Mouse (Mus musculus) ovary, adult 18-20 months (tissue): ENCODE results near the gene Slc25a26.

Experiments used
- DNase-seq: peaks from one replicate; pipeline ENCODE4 v3.0.0; 2022; ENCODE audit warnings: low spot score, mixed read lengths

Gene Slc25a26

DNA sequence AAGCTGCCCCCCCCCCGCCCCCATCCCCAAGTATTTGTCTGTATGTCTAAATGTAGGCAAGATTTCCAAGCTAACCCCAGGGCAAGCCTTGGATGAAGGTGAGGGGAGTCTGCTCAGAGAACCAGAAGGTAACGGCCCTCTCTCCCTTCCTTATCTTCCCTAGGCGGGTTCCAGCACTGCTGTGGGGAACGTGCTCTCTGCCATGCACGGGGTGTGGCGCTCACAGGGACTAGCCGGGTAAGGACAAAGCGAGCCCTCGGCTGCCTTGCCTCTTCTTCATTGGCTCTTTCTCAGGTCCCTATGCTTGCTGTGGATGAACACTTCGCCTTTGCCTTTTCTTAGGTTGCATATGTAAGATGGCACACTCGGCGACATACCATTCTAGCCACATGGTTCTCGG lies 98.9 kb downstream of the Slc25a26 start:
- DNase-seq, result no peak

DNA sequence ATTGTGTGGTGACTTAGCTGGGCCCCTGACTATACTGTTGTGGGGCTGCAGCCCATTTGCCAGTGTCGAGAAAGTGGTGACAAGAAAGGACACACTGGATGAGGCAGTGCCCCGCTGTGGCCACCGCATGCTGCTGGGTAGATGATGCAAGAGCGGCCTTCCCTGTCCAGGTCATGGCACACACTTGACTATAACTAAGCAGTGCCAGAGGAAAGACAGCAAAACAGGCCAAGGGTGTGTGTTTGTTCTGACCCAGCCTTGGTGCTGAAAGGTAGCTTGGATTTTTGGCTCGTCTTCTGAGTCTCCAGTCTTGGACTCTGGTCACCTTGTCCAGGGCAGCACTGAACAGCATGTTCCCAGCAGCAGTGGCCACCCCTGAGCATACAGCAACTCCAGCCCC lies 101.0 kb downstream of the Slc25a26 start:
- DNase-seq, result no peak

DNA sequence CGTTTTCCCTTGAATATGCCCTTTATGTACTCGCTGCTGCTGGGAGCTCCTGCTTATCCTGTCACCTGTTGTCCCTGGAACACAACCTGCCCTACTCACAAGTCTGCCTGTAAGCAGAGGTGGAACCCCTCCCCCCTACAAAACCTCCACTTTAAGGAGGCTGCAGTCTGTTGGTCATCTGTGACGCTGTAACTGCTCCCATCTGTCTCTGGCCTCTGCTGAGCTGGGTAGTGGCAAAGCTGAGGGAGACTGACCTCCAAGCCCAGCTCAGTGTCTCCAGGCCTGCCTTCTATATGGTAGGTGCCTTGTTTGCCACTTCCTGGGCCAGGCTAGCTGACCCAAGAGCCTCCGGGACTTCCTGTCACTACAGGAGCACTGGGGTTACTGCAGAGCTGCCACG lies 101.7 kb downstream of the Slc25a26 start:
- no peak for DNase-seq

DNA sequence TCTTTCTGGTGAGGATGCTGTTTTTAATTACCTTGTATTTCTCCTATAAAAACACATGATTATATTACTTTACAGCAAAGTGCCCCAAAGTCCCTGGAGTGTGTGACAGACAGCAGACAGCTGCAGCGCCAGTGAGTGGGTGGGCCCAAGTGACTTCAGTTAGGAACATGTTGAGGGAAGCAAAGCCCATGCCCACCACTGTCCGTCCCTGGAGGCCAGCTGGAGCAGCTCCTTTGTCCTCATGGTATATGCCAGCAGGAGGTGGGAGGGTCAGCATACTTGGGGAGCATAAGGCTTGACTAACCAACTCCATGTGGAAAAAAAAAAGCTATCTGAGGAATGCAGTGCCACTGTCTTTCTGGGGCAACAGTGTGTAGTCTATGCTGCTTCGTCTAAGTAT lies 103.9 kb downstream of the Slc25a26 start:
- DNase-seq, result no peak

DNA sequence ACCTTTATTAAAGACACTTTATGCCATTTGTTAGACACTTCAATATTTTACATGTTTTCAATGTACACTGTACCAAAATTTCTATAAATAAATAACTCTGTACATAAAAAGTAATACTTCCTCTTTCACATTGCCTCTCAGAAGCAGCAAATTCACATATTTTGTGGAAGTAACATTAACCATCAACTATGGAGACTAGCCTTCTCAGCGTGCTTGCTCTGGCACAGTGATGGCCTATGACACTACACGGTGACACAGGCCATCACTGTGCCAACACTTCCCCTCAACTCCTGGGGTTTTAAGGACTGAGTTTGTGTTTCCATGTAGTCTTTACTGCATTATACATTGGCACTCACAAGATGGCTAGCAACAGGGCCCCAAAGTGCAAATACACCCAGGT lies 104.4 kb downstream of the Slc25a26 start:
- DNase-seq, result no peak

DNA sequence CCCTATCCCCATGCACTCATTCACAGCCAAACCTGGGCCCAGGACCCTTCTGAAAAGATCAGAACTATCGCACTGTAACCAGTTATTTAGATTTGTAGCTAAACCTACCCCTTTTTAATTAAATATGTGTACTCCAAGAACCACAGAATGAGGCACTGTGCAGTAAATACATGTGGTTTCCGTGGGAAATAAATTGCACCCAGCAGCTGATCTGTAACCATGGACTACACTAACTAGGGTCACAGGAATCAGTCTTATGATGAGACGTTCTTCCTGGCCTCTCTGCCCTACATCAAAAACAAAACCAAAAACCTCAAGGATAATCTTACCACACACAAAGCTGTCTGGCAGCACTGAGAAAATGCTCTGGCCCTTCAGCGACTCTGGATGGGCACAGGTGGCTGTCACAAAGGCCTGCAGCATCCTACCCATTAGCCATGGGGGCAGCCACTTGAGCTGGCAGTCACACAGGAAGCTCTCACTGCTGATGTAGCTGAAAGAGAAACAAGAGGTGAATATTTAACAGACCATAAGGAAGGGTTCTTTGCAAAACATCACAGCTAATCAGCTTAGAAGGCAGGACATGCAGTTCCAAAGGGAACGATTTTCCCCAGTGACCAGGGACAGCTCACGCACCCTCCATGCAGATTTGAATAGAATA lies 113.2 kb downstream of the Slc25a26 start:
- DNase-seq, result no peak

DNA sequence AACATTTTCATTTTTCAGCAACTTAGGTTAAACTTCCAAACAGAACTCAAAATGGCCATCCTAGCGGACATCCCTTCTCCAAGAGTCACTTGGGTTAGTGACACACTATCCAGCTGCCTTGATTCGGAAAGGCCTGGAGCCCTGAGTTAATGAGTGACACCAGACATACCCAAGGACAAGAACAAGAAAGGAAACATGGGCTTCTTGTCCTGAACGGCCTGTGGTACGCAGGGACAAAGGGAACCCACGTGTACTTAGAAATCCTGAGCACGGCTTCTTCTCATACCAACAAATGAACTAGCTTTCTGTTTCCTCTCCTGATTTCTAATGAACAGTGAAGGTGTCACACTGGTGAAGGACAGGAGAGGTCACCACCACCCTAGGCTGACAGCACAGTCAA lies 114.2 kb downstream of the Slc25a26 start:
- DNase-seq, result no peak

DNA sequence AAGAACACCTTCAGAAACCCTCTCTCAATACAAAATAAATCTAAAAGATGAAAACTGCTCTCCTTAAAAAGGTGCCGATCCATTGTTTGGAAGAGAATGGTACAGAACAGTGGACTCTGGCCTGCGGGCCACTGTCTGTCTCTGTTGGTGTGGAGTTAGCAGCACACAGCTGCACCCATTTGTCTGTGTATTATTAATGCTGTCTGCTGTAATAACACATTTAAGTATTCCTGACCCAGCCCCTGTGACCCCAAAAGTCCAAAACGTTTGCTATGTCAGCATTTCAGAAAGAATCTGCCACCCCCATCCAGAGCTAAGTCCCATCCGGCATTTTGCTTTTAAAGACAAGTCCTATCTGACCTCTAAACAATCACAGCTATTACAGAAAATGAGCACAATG lies 115.8 kb downstream of the Slc25a26 start:
- DNase-seq, result no peak

DNA sequence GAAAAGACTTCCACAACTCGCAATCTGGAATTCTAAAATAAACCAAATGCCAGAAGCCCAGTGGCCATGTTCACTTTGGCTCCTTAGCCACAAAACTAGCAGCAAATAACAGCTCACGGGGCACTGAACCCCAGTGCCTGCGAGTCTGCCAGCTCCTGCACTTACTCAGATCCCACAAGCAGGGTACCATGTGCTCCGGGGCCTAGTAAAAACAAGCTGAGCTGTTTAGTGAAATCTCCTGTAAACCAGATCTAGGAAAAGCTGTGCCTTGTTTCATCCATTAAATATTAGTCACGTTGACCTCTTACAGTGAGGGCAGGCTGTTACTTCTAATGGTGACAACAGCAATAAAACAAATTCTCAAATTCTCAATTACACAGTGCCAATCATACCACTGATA lies 118.5 kb downstream of the Slc25a26 start:
- no peak for DNase-seq

DNA sequence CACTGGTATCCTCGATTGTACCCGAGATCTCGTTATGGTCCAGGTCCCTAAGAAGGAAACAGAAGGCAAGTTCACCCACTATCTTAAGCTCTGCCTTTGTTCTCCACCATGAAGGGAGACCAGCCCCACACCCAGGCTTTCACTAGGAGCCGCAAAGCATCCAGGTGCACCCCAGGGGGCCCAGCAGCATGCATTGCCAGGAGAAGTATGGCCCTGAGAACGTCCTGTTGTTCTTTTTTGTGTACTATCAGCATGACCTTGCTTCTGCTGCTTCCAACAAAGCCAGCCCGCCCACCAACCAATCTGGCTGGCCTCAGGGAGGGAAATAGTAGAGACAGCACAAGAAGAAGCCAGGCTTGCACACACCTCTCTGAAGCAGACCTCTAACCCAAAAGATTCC lies 120.2 kb downstream of the Slc25a26 start:
- DNase-seq, result peak; percentile 47

DNA sequence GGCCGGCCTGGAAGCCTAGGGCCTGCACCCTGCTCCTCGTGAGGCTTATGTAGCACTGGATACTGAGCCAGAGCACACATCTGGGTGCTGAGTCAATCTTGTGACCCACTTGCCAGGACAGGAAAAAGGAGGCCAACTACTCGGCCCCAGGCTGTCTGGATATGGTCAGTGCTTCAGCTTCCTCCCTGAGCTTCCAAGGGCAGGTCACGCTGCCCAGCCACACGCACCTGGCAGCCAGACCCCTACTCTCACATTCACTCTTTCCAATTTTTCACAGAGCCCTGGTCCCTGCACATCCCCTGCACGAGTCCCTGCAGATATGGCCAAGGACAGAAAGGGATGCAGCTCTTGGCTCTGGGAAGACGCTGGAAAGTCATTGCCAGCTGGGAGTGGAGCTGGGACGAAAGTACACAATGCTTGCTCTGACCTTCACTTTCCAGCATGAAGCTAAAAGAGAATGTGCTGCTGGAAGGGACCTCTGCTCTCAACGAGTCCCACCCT lies 120.7 kb downstream of the Slc25a26 start:
- peak; percentile 68 for DNase-seq

DNA sequence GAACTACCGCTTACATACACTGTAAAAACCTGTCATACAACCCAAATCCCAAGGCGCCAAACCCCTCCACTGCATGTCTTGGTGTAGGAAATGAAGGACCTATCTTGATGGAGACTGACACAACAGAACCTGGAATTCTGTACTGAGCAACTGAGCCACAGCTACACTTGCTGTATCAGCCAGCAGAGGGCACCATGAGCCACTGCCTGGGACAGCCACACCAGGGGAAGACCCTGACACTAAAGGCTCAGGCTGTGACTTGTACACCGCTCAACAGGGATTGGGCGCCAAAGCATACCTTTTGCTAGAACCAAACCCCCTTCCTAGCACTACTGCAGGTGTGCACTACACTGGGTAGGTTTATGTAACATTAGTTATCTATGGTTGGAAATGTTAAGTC lies 122.9 kb downstream of the Slc25a26 start:
- no peak for DNase-seq

DNA sequence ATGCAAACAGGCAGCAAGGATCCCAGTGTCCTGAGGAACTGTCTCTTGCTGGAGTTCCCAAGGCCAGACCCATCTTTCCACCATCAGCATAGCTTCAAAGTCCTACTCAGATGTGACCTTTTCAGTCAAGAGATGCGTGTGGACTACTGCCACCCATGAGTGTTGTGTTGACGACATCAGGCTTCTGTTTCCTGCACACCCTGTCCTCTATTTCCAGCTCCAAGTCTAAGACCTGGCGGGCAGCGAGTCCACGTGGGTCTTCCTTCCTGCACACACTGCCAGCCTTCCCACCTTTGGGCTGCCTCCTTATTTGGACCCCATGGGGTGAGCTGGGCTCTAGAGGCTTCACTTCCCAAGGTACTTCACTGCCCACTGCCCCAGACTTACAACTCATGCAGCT lies 124.4 kb downstream of the Slc25a26 start:
- no peak for DNase-seq

DNA sequence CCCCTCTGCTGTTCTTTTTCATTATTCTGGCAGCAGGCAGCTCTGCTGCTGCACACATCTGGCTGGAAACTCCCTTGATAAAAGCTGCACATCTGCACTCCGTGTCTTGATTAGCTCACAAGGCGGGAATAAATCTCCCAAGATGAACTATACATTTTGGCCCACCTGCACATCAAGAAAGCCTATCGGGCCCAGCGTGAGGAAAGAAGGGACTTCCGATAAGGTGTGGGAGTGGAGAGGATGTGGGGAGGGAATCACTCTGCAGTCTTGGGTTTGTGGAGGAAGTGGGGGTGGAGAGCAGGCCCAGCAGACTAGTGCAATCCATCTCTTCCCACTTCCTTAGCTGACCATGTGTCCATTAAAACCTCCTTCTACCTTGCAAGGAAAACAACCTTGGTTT lies 125.8 kb downstream of the Slc25a26 start:
- no peak for DNase-seq

DNA sequence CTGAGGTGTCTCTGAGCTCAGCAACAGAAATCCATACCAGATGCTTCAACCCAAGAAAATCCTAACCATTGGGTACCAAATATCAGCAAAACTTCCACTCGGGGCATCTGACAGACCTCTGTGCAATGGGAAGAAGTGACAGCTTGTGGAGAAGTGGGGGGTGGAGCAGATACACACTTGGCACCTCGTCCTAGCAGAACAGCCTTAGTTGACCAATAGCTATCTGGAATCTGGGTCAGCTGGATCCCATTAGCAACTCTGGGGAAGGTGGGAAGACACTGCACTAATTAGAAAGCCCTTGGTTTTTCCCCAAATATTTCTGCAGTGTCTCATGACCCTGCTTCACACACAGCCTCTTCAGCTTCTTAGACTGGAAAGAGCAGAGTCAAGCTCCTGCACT lies 126.7 kb downstream of the Slc25a26 start:
- DNase-seq, result no peak

DNA sequence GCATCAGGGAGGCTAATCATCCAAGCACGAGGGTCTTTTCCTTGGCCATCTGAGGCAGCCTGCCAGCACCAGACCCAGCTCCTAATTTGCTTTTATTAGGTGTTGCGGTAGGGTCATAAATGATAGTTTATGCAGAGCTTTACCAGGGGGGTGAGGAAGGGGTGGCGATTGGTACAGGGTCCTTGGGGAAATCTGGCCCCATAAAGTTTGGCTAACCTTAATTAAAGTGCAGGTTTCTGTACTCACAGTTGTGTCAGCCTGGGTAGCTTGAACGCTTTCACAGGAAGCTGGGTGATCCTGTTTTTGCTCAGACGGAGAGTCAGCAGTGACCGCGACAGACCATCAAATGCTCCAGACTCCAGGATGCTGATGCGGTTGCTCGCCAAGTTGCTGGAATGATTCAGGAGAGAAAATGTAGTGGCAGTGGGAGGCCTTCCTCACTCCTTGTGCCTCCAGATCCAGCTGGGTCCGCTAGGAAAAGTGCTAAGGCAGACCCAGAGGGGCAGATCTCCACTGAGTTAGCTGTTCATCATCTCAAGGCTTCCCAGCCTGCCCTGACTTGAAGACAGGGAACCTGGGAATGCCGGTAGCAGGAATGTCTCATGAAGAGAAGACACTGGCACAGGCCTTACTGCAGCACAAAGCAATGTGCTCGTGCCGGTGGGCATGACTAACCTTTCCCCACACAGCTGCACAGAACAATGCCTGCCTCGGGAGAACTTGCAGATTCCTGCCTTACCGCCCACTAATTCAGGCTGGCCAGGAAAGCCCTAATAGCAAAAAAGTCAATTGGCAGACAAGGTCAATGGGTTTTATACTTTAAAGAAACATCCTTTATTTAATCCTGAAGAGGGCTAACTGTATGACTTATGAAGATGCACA lies 127.8 kb downstream of the Slc25a26 start:
- DNase-seq, result no peak

DNA sequence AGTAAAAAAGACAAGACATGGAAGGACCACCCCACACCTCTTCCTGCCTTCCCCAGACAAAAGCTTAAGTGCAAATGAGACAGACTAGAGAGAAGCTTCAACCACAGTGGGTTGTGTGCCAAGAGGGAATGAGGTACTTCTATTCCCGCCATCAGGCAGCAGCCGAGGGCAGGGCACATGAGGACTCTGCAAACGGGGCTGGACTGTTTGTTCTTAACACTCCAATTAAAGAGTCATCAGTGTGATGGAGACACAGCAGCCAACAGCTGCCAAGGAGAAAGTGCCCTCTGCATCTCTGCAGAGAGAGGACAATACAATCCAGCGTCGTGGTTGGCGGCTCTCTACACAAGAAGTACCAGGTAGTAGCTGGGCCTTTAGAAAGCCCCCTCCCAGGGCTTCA lies 128.7 kb downstream of the Slc25a26 start:
- no peak for DNase-seq

DNA sequence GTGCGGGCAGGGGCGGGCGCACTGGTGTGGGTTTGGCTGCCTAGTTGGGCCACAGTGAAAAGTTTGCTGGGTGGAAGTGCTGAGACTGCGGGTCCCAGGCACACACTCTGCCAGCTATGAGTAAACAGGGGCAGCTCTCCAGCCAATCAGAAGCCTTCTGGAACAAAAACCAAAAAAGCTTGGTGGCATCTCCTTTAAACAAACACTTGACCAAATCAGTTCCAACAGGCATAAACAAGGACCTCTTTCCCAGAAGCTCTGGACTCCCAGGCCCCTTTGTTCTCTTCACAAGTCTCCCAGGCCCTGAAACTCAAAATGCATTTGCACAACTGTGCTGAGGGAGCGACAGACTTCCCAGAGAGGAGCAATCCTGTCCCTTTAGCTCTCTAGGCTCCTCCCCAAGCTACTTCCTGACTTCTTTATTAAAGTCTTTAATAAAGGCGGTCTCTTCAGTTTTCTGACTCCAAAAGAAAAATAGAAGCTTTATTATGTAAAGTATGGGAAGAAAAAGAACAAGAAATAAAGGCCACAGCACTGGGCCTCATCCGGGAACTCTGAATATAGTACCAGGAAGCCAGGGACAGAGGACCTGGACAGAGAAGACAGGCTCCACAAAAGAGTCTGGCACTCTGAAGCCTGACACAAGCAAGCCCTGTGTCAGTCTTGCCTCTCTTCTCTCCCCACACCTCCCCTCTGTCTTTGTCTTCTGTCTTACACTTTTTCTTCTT lies 131.1 kb downstream of the Slc25a26 start:
- DNase-seq, result no peak

DNA sequence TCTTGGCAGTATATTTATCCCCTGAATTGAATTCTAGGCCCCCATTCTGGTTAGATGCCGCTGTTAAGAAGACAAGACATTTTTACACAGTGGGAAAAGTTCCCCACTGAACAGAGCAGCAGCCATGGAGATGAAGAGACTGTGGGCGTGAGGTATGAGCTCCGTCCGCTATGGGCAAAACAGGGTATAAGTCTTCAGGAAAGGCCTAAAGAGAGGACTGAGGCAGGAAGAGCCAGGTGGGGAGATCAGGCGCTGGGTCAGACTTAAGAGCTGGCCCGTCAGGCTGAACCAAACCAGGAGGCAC lies 131.6 kb downstream of the Slc25a26 start:
- no peak for DNase-seq

DNA sequence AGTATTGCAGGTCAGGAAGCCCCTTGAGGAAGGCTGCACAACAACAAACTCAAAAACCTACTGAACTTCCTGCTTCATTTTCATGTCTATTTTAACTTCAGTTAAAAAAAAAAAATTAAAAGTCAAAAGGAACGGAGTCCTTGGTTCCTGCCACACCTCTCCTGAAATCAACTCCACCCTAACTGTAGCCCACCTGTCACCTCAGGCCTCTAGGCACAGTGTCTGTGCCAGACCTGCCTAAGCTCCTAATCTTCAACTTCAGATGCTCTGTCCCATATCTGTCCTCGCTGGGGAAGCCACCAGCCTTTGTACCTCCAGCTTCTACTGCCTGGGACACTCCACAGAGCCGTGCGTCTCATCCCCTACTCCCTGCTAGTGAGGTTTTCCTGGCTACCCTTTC lies 134.1 kb downstream of the Slc25a26 start:
- no peak for DNase-seq

DNA sequence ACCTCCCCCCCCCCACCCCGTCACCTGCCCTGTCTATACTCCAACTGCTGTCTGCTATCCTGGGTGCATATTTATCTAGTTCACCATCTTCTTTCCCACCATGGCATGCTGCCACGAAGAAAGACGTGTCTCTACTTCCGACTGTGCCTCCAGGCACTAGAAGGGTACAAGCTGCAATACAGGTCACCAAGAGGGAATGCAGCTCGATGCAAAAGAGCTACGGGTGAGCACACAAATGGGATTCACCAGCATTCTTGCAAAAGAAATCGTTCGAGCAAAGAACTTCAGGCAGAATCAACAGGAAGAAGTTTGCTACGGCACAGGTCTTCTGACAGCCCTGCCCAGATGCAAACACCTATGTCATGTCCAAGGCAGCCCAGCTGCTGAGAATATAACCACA lies 134.6 kb downstream of the Slc25a26 start:
- no peak for DNase-seq

DNA sequence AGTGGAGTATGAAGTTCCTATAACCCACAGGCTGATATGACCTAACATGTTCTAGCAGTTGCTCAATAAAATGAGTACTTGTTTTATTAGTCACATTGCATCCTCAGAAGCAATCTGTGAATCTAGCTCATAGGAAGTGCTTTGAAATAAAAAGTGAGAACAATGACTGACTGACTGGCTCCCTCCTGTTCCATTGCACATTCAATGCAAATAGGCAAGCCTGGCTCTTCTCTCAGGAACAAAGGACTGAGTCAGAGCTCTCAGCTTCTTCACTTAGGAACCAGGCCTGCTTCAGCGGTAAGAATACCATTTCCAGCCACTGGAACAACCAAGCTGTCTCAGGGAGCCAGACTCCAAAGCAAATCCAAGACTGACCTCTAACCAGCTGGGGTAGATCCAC lies 135.2 kb downstream of the Slc25a26 start:
- no peak for DNase-seq

DNA sequence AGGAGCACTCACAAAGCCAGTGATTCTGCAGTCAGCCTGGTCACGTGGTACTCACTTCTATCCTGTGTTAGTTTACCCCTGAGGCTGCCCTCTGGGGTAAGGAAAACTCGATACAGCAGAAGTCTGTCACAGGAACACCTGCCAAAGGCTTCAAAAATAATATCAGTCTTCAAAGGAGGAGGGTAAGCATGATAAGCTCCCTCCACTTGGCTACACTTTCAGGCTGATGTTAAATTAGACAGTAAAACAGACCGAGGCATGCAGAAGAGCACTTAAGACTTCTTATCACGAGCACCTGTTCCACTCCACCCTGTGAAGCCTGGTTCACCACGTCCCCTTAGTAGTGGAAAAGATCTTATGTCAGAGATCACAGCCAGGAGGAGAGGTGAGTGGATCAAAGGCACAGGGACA lies 136.9 kb downstream of the Slc25a26 start:
- no peak for DNase-seq
